Mouse (Mus musculus): Measurements from ENCODE around the gene 0610040J01Rik. TPM values are rescaled to one million over a fixed set of nuclear protein-coding genes. Genes with fewer than 3 reads are reported as not detected.

Gene 0610040J01Rik
- total RNA-seq, 1 experiment: 3.3 TPM

DNA sequence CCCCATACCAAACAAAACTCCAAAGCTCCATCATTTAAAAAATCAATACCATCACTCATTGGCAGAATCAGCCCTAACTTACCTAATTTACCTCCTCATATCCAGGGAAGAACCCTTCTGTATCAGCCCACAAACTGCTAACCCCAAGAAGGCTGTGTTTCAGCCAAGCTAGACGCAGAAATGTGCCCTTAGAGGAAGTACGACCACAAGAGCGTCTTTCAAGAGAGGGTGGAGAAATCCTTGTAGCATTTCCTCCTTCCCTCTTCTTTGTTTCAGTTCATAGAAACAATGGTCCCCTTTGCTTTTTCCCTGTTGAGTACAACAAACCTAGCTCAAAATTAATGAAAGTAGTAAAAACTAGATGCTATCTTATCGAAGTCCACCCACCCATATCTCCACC, 18.9 kb downstream of the 0610040J01Rik start:
- TF ChIP-seq CHD2 (IDR thresholded peaks at IDR 0.05; ENCODE audit: low read depth, low read length) (no peak), ZNF384 (IDR thresholded peaks at IDR 0.05; ENCODE audit: low read depth, low read length) (no peak), MAFK (IDR thresholded peaks at IDR 0.05; ENCODE audit: insufficient read depth, low read depth, low read length) (no peak), HCFC1 (IDR thresholded peaks at IDR 0.05; ENCODE audit: borderline replicate concordance, insufficient read depth, low read length) (no peak), ZC3H11A (IDR thresholded peaks at IDR 0.05; ENCODE audit: borderline replicate concordance, low read depth, low read length) (no peak)
- Histone ChIP-seq H3K4me1 (ENCODE audit: control insufficient read depth in 2 of 2, insufficient read depth in 2 of 2, low read length in 2 of 2, poor library complexity in 1 of 2) (peaks cover 0 to 3% of the 10 kb centered on the region in 2 experiments; a peak in 1 of 4 replicates), H3K9me3 (ENCODE audit: control insufficient read depth, insufficient read depth, low read depth, low read length) (no peaks in the 10 kb centered on the region), H3K9ac (ENCODE audit: insufficient read depth, low read depth, low read length, poor library complexity, severe bottlenecking) (no peak overlapping the region), H3K27ac (ENCODE audit: insufficient read depth, low read depth, low read length, poor library complexity, severe bottlenecking) (no peak overlapping the region), H3K4me3 (ENCODE audit: insufficient read depth in 1 of 2, low read depth in 1 of 2, low read length in 2 of 2, poor library complexity in 1 of 2, severe bottlenecking in 1 of 2) (no peak overlapping the region), H3K36me3 (ENCODE audit: control insufficient read depth, insufficient read depth, low read length, poor library complexity, severe bottlenecking) (no peaks in the 10 kb centered on the region)
- in situ Hi-C loops (cut with MboI; ENCODE audit: low sequenced_read_pairs in 2 of 2, unreplicated experiment in 2 of 2): no loop called here
- DNase-seq (ENCODE audit: low read depth, low spot score): no peak

DNA sequence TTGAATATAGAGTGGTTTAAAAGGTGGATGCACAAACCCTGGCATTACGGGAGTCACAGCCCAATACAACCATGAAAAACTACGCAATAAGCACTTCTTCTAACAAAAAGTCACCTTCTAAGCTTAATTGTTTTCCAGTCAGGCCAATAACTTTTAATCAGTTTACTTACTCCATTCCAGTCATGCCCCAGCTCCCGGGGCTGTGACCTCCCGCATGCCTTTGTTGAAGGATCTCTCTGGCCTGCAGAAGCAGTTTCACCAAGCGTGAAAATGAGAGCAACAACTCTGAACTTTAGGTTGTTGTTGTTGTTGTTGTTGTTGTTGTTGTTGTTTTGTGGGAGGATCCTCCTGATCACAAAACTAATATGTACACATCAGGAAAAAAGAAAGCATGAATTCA, 21.8 kb downstream of the 0610040J01Rik start:
- Histone ChIP-seq H3K27ac (ENCODE audit: insufficient read depth, low read depth, low read length, poor library complexity, severe bottlenecking) (no peak overlapping the region), H3K4me3 (ENCODE audit: insufficient read depth in 1 of 2, low read depth in 1 of 2, low read length in 2 of 2, poor library complexity in 1 of 2, severe bottlenecking in 1 of 2) (no peak overlapping the region), H3K9ac (ENCODE audit: insufficient read depth, low read depth, low read length, poor library complexity, severe bottlenecking) (no peak overlapping the region), H3K4me1 (ENCODE audit: control insufficient read depth in 2 of 2, insufficient read depth in 2 of 2, low read length in 2 of 2, poor library complexity in 1 of 2) (no peaks in the 10 kb centered on the region), H3K36me3 (ENCODE audit: control insufficient read depth, insufficient read depth, low read length, poor library complexity, severe bottlenecking) (no peaks in the 10 kb centered on the region), H3K9me3 (ENCODE audit: control insufficient read depth, insufficient read depth, low read depth, low read length) (no peaks in the 10 kb centered on the region)
- DNase-seq (ENCODE audit: low read depth, low spot score): no peak
- in situ Hi-C loops (cut with MboI; ENCODE audit: low sequenced_read_pairs in 2 of 2, unreplicated experiment in 2 of 2): no loop called here
- TF ChIP-seq MAFK (IDR thresholded peaks at IDR 0.05; ENCODE audit: insufficient read depth, low read depth, low read length) (no peak), CHD2 (IDR thresholded peaks at IDR 0.05; ENCODE audit: low read depth, low read length) (no peak), ZC3H11A (IDR thresholded peaks at IDR 0.05; ENCODE audit: borderline replicate concordance, low read depth, low read length) (no peak), ZNF384 (IDR thresholded peaks at IDR 0.05; ENCODE audit: low read depth, low read length) (no peak), HCFC1 (IDR thresholded peaks at IDR 0.05; ENCODE audit: borderline replicate concordance, insufficient read depth, low read length) (no peak)

GRCm38 (mm10) chr5:63834435-63834834, 22.3 kb downstream of the 0610040J01Rik start:
- no peak for DNase-seq (ENCODE audit: low read depth, low spot score)
- TF ChIP-seq ZNF384 (IDR thresholded peaks at IDR 0.05; ENCODE audit: low read depth, low read length) (no peak), HCFC1 (IDR thresholded peaks at IDR 0.05; ENCODE audit: borderline replicate concordance, insufficient read depth, low read length) (no peak), ZC3H11A (IDR thresholded peaks at IDR 0.05; ENCODE audit: borderline replicate concordance, low read depth, low read length) (no peak), CHD2 (IDR thresholded peaks at IDR 0.05; ENCODE audit: low read depth, low read length) (no peak), MAFK (IDR thresholded peaks at IDR 0.05; ENCODE audit: insufficient read depth, low read depth, low read length) (no peak)
- in situ Hi-C loops (cut with MboI; ENCODE audit: low sequenced_read_pairs in 2 of 2, unreplicated experiment in 2 of 2): no loop called here
- Histone ChIP-seq H3K9ac (ENCODE audit: insufficient read depth, low read depth, low read length, poor library complexity, severe bottlenecking) (no peak overlapping the region), H3K36me3 (ENCODE audit: control insufficient read depth, insufficient read depth, low read length, poor library complexity, severe bottlenecking) (no peaks in the 10 kb centered on the region), H3K4me3 (ENCODE audit: insufficient read depth in 1 of 2, low read depth in 1 of 2, low read length in 2 of 2, poor library complexity in 1 of 2, severe bottlenecking in 1 of 2) (no peak overlapping the region), H3K27ac (ENCODE audit: insufficient read depth, low read depth, low read length, poor library complexity, severe bottlenecking) (no peak overlapping the region), H3K9me3 (ENCODE audit: control insufficient read depth, insufficient read depth, low read depth, low read length) (no peaks in the 10 kb centered on the region), H3K4me1 (ENCODE audit: control insufficient read depth in 2 of 2, insufficient read depth in 2 of 2, low read length in 2 of 2, poor library complexity in 1 of 2) (no peaks in the 10 kb centered on the region)

GRCm38 (mm10) chr5:63837115-63837514, 25.0 kb downstream of the 0610040J01Rik start:
- no peak for TF ChIP-seq CHD2 (IDR thresholded peaks at IDR 0.05; ENCODE audit: low read depth, low read length)
- no peak for TF ChIP-seq ZC3H11A (IDR thresholded peaks at IDR 0.05; ENCODE audit: borderline replicate concordance, low read depth, low read length)
- no peak for TF ChIP-seq HCFC1 (IDR thresholded peaks at IDR 0.05; ENCODE audit: borderline replicate concordance, insufficient read depth, low read length)
- TF ChIP-seq MAFK (IDR thresholded peaks at IDR 0.05; ENCODE audit: insufficient read depth, low read depth, low read length): no peak
- no peak for TF ChIP-seq ZNF384 (IDR thresholded peaks at IDR 0.05; ENCODE audit: low read depth, low read length)
- no peak overlapping the region for H3K27ac ChIP-seq (ENCODE audit: insufficient read depth, low read depth, low read length, poor library complexity, severe bottlenecking)
- no peak overlapping the region for H3K9ac ChIP-seq (ENCODE audit: insufficient read depth, low read depth, low read length, poor library complexity, severe bottlenecking)
- H3K9me3 ChIP-seq (ENCODE audit: control insufficient read depth, insufficient read depth, low read depth, low read length): no peaks in the 10 kb centered on the region
- no peak for DNase-seq (ENCODE audit: low read depth, low spot score)
- H3K4me1 ChIP-seq (ENCODE audit: control insufficient read depth in 2 of 2, insufficient read depth in 2 of 2, low read length in 2 of 2, poor library complexity in 1 of 2): no peaks in the 10 kb centered on the region
- no peaks in the 10 kb centered on the region for H3K36me3 ChIP-seq (ENCODE audit: control insufficient read depth, insufficient read depth, low read length, poor library complexity, severe bottlenecking)
- in situ Hi-C loops (cut with MboI; ENCODE audit: low sequenced_read_pairs in 2 of 2, unreplicated experiment in 2 of 2): no loop called here
- no peak overlapping the region for H3K4me3 ChIP-seq (ENCODE audit: insufficient read depth in 1 of 2, low read depth in 1 of 2, low read length in 2 of 2, poor library complexity in 1 of 2, severe bottlenecking in 1 of 2)

DNA sequence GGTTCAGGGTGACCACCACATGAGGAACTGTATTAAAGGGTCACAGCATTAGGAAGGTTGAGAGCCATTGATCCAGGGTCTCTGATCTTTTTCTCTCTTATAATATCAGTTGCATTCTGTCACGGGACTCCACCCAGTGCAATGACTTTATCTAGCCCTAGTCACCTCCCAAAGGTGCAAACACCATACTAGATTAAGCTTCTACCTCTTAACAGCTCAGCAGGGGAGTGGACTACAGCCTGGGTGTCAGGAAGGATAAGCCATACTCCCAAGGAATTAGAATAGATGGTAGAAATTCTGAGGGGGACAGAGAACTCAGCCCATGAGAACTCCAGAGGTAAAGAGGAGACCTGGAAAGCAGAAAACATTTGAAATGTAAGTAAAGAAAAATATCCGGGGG, 25.7 kb downstream of the 0610040J01Rik start:
- no peak overlapping the region for H3K4me3 ChIP-seq (ENCODE audit: insufficient read depth in 1 of 2, low read depth in 1 of 2, low read length in 2 of 2, poor library complexity in 1 of 2, severe bottlenecking in 1 of 2)
- no peak for DNase-seq (ENCODE audit: low read depth, low spot score)
- H3K36me3 ChIP-seq (ENCODE audit: control insufficient read depth, insufficient read depth, low read length, poor library complexity, severe bottlenecking): no peaks in the 10 kb centered on the region
- in situ Hi-C loops (cut with MboI; ENCODE audit: low sequenced_read_pairs in 2 of 2, unreplicated experiment in 2 of 2): no loop called here
- no peaks in the 10 kb centered on the region for H3K9me3 ChIP-seq (ENCODE audit: control insufficient read depth, insufficient read depth, low read depth, low read length)
- TF ChIP-seq HCFC1 (IDR thresholded peaks at IDR 0.05; ENCODE audit: borderline replicate concordance, insufficient read depth, low read length) (no peak), ZNF384 (IDR thresholded peaks at IDR 0.05; ENCODE audit: low read depth, low read length) (no peak), CHD2 (IDR thresholded peaks at IDR 0.05; ENCODE audit: low read depth, low read length) (no peak), MAFK (IDR thresholded peaks at IDR 0.05; ENCODE audit: insufficient read depth, low read depth, low read length) (no peak), ZC3H11A (IDR thresholded peaks at IDR 0.05; ENCODE audit: borderline replicate concordance, low read depth, low read length) (no peak)
- no peak overlapping the region for H3K27ac ChIP-seq (ENCODE audit: insufficient read depth, low read depth, low read length, poor library complexity, severe bottlenecking)
- no peak overlapping the region for H3K9ac ChIP-seq (ENCODE audit: insufficient read depth, low read depth, low read length, poor library complexity, severe bottlenecking)
- no peaks in the 10 kb centered on the region for H3K4me1 ChIP-seq (ENCODE audit: control insufficient read depth in 2 of 2, insufficient read depth in 2 of 2, low read length in 2 of 2, poor library complexity in 1 of 2)
